ENCODE assay signal across 33 mouse cellular contexts in the genomic region with DNA sequence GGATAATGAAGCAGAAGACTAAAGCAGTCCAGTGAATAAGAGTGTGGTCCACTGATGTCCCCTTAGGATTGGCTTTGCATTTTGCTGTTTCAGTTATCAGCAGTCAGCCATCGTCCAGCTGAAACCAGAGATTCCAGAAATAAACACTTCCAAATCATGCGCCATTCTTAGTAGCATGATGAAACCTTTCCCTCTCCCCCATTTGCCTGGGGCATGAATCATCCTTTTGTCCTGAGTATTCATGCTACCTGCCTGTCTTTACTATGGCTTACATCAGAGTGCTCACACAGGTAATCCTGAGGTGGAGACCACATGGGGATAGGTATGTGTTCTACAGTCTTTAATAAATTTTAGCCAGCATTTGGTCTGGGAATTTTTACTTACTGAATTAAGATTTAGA. TPM values are rescaled to one million over a fixed set of nuclear protein-coding genes. Genes with fewer than 3 reads are reported as not detected.
"Had no signal": no experiment of that assay in that cellular context is flagged by ENCODE, and none has a peak within 500 bp of the region (broad histone marks: within the 10 kb centered on the region; RNA-seq: fewer than 3 reads in every experiment).

No protein-coding gene starts in this region.

- H3K27ac ChIP-seq: left cerebral cortex, adult 2 months; liver, embryonic 13.5 days; midbrain, embryonic 10.5 days; midbrain, embryonic 13.5 days; stomach, postnatal 0 days had no signal

- H3K4me2 ChIP-seq: liver, embryonic 13.5 days; midbrain, embryonic 13.5 days had no signal

- DNase-seq: kidney, adult 18-20 months; kidney, postnatal 10 days; kidney, postnatal 36 days; layer of hippocampus, postnatal 36 days; liver, embryonic 13.5 days; lung, adult 2 months; lung, postnatal 14 days; lung, postnatal 4 days; right cerebral cortex, postnatal 14 days; right cerebral cortex, postnatal 4 days; thymus, adult 2 months; thymus, postnatal 14 days; thymus, postnatal 4 days had no signal

- H3K4me3 ChIP-seq: left cerebral cortex, adult 2 months; liver, embryonic 13.5 days; midbrain, embryonic 10.5 days; midbrain, embryonic 13.5 days had no signal

- ATAC-seq: midbrain, embryonic 13.5 days; midbrain, embryonic 16.5 days had no signal

- H3K27me3 ChIP-seq: liver, embryonic 13.5 days; midbrain, embryonic 13.5 days had no signal

- H3K9ac ChIP-seq: liver, embryonic 13.5 days; midbrain, embryonic 13.5 days had no signal

- H3K4me1 ChIP-seq: liver, embryonic 13.5 days; midbrain, embryonic 10.5 days; midbrain, embryonic 13.5 days had no signal

- H3K9me3 ChIP-seq: liver, embryonic 13.5 days; midbrain, embryonic 10.5 days; midbrain, embryonic 13.5 days had no signal

- H3K36me3 ChIP-seq: liver, embryonic 13.5 days; midbrain, embryonic 10.5 days; midbrain, embryonic 13.5 days had no signal

RNA-seq across cellular contexts. Expression of gene Smco2, which starts 49.7 kb away (rescaled TPM):
- total RNA-seq: layer of hippocampus, adult 8-10 months; layer of hippocampus, postnatal 10 days; layer of hippocampus, postnatal 36 days; left cerebral cortex, adult 2 months; left cerebral cortex, postnatal 10 days; left cerebral cortex, postnatal 36 days; liver, adult 2 months; megakaryocyte progenitor cell, adult 5-6 weeks; monocyte, adult 5-6 weeks had no signal
- polyA plus RNA-seq: kidney, embryonic 14.5 days; limb, embryonic 11.5 days; limb, embryonic 14.5 days; liver, embryonic 13.5 days; liver, embryonic 16.5 days; lung, embryonic 16.5 days; midbrain, embryonic 10.5 days; midbrain, embryonic 13.5 days; midbrain, embryonic 16.5 days; neural tube, embryonic 11.5 days; neural tube, embryonic 14.5 days; stomach, embryonic 14.5 days; stomach, postnatal 0 days; thymus, adult 2 months had no signal

RNA-seq across cellular contexts. Expression of gene 1700034J05Rik, which starts 54.6 kb away (rescaled TPM):
- total RNA-seq: layer of hippocampus, adult 8-10 months; layer of hippocampus, postnatal 10 days; layer of hippocampus, postnatal 36 days; left cerebral cortex, adult 2 months; left cerebral cortex, postnatal 10 days; left cerebral cortex, postnatal 36 days; liver, adult 2 months; megakaryocyte progenitor cell, adult 5-6 weeks had no signal
- polyA plus RNA-seq: limb, embryonic 11.5 days; liver, adult 2 months; liver, embryonic 13.5 days; lung, adult 2 months; stomach, postnatal 0 days; thymus, adult 2 months had no signal
